Mouse (Mus musculus) cerebellum, postnatal 36 days (tissue): ENCODE measurements around the gene Zfp366.

Experiments
- DNase-seq, 2 experiments: peaks; one replicate each; pipeline ENCODE4 v3.0.0; 2021 to 2022; ENCODE audit warnings: mixed read lengths in 2 of 2

Zfp366 gene

GRCm38 (mm10) chr13:99228821-99229570 lies 44.4 kb downstream of the Zfp366 start:
- no peak for DNase-seq

- DNase-seq, result no peak
These were observed 45.2 kb downstream of the Zfp366 start for GRCm38 (mm10) chr13:99229641-99230494.

DNA sequence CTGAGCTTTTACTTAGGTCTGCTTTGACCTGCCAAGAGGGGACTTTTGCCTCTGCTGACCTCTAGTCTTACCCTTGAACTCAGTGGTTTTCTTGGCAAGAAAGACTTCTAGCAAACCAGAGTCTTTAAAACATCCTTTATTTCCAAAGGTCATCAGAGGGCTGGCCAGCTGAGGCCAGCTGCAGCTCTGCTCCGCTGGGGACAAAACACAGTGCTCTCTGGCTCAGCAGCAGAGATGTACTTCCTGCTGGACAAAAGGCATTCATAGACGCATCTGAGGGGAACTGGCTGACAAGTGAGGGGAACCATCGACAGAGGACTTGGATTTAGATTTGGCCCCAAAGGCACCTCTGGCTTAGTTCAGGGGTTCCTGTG lies 45.9 kb downstream of the Zfp366 start:
- DNase-seq, result no peak

GRCm38 (mm10) chr13:99233333-99233732 lies 48.7 kb downstream of the Zfp366 start:
- no peak for DNase-seq

- no peak for DNase-seq
These were observed 49.3 kb downstream of the Zfp366 start for GRCm38 (mm10) chr13:99233956-99234355.

DNA sequence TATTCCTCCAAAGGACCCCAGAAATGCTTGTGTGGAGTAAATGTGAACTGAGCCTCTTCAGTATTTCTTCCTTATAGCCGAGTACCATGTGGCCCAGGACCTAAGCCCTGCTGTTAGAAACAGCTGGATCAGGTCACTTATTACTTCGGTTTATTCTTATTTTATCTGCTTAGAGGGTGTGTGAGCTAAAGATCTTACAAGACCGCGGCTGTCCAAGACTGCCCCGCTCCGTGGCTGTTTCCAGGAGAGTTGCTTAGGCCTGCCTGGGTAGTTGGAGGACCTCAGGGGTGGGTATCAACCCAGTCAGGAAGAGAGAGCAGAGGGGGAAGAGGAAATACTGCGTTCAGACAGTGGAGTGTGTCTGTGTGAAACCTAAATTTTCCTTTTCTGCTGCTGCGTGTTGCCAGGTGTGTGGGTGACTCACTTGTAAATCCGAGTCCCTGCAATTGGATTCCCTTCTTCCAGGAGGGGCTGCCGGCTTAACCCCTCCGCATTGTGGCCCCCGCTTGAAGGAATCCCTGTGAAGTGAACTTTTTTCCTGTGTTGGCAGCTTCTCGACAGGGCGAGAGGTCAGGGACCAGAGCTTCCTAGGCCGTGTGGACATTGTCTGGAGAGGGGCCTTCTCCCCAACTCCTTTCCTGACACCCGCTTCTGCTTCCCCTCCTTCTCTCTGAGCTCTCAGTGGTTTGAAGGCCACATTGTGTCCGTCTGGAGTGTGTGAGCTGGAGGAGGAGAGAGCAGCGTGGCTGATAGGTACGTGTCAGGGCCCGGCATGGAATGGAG lies 51.0 kb downstream of the Zfp366 start:
- no peak for DNase-seq

- no peak for DNase-seq
These were observed 51.6 kb downstream of the Zfp366 start for GRCm38 (mm10) chr13:99236222-99236621.

- DNase-seq, result no peak
These were observed 52.5 kb downstream of the Zfp366 start for GRCm38 (mm10) chr13:99237122-99237521.

DNA sequence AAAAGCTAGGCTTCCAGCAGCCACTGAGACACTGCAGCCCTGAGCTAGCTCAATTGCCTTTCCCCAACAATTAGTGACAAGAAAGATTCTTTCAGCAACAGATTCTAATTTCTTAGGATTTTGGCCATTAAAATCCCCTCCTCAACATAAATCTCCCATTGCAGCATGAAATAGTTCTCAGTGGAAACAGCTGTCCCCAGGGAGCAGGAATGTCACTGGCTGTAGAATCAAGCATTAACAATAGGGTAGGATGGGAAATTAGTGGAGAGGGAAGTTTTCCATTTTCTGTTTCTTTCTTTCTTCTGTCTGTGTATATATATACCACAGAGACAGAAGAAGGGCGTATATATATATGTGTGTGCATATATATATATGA lies 53.2 kb downstream of the Zfp366 start:
- DNase-seq, result no peak

GRCm38 (mm10) chr13:99238217-99239160 lies 53.9 kb downstream of the Zfp366 start:
- no peak for DNase-seq

- DNase-seq, result no peak
These were observed 54.5 kb downstream of the Zfp366 start for GRCm38 (mm10) chr13:99239161-99239530.

DNA sequence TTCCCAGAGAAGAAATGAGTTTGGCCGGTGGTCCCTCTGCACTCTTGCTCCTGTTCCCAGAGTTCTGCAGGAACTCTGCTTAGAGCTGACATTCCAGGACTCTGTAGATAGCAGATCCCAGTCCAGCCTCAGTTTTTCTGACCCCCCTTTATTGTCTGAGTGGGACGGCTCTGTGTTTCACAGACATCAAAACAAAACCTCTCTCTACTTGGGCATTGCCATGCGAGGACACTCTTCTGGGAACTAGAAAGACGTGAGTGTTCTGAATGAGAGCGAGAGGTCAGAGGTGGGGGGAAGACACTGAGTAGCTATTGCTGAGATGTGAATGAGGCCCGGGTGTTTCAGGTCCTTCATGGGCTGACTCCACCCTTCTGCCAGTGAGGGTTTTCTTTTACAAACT lies 55.1 kb downstream of the Zfp366 start:
- no peak for DNase-seq

DNA sequence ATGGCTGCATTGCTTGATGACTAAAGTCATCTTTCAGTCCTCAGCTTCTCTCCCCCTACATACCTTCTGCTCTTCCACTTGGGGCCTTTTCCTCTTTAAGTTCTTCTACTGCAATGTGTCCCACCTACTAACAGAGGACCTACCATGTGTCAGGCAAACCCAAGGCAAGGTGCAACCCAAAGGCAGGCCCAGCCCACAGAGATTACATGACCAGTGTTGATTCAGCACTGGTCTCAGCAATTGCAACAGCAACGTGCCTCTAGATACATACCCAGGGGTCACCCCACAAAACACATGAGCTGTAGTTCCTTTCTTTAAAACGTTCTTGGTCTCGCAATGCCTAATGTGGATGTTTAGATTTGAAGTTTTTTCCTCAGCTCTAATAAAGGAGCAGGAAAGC lies 57.4 kb downstream of the Zfp366 start:
- no peak for DNase-seq

GRCm38 (mm10) chr13:99242895-99243294 lies 58.3 kb downstream of the Zfp366 start:
- DNase-seq, result no peak

DNA sequence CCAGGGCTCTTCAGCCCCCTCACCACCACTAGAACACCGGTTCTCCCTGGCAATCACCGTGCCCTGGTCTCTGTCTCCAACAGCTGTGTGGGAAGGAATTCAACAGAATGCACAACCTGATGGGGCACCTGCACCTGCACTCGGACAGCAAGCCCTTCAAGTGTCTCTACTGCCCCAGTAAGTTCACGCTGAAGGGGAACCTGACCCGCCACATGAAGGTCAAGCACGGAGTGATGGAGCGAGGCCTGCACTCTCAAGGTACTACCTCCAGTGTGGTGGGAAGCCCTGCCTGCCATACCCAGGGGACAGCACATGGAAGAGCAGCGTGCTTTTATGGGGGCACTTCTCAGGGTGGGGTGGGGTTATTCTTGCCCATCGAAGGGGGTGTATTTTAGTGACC lies 59.2 kb downstream of the Zfp366 start:
- DNase-seq, result no peak

GRCm38 (mm10) chr13:99244471-99244870 lies 59.8 kb downstream of the Zfp366 start:
- no peak for DNase-seq

GRCm38 (mm10) chr13:99244896-99245295 lies 60.3 kb downstream of the Zfp366 start:
- DNase-seq, result no peak

DNA sequence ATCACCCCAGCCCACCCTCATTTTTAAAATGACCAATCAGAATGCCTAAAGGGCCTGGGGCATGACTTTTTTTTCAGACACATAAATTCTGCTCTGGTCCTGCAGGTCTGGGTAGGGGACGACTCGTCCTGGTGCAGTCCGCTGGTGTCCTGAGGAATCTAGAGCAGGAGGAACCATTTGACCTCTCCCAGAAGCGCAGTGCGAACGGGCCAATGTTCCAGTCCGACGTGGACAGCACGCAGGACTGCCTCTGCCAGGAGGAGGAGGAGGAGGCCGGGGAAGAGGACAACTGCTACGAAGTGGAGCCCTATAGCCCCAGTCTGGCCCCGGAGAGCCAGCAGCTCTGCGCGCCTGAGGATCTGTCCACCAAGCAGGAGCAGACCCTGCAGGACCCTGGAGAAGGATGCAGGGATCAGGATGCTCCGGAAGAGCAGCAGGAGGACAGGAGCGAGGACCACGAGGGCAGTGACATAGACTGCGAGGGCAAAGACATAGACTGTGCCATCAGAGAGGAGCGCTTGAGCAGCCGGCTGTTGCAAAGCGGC lies 61.4 kb downstream of the Zfp366 start:
- no peak for DNase-seq

DNA sequence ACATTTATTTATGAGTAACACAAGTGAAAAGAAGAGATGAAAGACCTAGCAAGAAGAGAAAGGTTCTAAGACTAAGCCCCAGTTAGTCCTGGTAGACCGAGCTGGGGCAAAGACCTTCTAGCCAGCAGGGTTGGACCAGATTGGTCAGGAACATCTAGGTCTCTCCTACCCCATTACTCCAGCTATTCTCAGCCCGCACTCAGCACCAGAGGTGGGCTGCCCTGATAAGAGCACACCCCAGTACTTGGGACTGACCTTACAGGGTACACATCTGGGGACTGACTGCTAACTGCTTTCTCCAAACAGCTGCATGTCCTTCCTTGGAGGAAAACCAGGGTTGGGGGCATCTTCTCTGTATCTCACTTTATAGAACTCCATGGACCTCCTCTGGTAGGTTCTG lies 66.2 kb downstream of the Zfp366 start:
- DNase-seq, result no peak

DNA sequence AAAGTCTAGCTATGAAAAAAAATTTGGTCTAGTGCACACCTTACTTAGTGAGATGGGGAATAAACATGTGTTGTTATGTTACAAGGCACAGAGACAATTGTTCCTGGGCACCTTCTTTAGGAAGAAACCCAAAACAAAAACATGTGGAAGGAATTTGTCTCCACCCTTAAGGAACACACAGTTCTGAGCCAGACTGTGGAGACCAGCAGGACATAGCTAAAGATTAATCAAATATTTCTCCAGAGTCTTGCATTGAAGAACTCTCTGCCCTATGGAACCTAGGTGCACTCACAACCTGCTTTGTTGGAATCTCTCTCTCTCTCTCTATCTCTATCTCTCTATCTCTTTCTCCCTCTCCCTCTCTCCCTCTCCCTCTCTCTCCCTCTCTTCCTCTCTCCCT lies 69.6 kb downstream of the Zfp366 start:
- DNase-seq, result no peak

GRCm38 (mm10) chr13:99254781-99255180 lies 70.2 kb downstream of the Zfp366 start:
- DNase-seq, result no peak

GRCm38 (mm10) chr13:99256916-99257315 lies 72.3 kb downstream of the Zfp366 start:
- no peak for DNase-seq
